Mouse (Mus musculus): ENCODE results near the gene Akap8l.

Gene Akap8l

DNA sequence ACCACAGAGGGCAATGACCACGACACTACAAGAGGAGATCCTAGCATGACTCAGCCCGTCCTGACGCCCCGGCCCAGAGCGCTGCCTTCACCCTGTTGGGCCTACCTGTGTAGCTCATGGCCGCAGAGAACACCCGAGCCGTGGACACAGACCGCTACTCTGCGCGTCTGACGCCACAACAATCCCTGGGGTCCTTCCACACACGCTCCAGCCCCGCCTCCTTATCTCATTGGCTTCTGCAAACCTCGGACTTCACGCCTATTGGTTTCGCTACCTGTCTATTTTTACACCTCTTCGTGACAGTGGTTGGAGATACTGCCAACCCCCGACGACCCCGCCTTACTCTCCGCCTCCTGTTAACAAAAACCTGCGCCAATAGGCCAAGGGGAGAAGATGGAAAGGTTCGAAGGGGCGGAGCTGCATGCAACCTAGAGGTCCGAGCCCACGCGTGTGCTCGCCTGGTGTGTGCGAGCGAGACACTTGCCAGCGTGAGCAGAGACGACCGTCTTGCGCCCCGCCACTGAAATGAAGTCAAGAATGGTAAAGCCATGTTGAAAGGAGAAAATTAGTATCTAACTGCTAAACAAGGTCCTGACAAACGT lies at the start of gene Akap8l:
Gene Akap8l (minus strand): TSS at position 226 of the 602 bp plus-strand sequence.
- peak; percentile 86 to 96 for DNase-seq (ENCODE audit: low spot score in 2 of 2)

DNA sequence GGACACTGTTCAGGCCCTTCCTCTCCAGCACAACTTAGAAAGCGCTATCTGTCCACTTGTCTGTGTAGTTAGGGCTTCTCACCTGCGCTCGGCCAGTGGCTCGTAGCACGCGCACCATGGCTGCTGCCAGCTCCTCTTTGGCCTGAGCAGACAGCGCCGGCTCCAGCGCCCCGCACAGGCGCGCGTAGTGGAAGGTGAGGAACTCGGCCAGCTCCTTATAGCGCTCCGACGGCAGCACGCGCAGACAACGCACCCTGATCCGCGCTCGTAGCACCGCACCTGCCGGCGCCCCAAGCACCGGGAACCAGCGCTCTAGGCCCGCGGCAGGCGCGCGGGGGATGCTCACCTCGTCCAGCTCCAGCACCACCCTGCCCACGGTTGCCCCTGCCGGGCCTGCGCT lies 45.9 kb upstream of the Akap8l start:
- DNase-seq (ENCODE audit: low spot score in 2 of 2) = no peak

DNA sequence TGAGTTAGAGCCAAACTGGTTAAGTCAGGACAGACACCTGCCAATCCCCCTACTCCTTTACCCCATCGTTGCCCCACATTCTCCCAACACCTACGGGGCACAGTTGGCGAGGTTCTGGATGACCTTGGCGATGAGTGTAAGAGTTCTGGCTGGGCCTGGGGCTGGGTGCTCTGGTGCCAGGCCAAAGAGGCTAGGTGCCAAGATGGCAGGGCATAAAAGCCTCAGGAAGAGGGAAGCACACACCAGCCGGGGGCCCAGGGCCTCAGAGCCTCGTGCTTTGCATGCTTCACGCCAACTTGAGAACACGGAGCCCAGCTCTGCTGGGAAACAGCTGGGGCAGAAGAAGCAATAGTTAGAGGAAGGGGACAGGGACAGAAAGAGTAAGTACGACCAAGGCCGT lies 43.5 kb upstream of the Akap8l start:
- no peak for DNase-seq (ENCODE audit: low spot score in 2 of 2)

DNA sequence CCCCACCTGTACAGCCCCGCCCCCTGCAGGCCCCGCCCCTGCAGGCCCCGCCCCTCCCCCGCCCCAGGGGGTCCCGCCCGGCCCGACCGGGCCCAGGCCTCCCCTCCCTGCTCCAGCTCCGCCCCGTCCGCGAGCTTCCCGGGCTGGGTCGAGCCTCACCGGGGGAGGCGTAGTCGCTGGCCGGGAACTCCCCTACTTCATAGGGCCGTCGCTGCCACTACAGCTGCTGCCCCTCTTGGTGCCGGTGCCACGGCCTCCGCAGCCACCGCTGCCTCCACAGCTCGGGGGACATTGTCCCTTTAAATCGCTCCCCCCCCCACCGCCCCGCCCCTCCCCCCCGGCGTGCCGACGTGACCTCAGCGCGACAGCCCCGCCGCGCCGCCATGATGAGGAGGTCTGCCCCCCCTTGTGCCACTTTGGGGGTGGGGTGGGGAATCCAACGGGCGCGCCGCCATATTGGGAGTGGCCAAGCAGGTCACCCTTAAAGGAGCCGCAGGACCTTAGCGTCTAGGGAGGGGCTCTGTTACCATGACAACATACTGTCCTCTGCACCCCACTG lies 38.8 kb upstream of the Akap8l start, which contains the start of gene Wiz:
Gene Wiz (minus strand): TSS at position 339 of the 559 bp plus-strand sequence.
- peak; percentile 84 to 89 for DNase-seq (ENCODE audit: low spot score in 2 of 2)

DNA sequence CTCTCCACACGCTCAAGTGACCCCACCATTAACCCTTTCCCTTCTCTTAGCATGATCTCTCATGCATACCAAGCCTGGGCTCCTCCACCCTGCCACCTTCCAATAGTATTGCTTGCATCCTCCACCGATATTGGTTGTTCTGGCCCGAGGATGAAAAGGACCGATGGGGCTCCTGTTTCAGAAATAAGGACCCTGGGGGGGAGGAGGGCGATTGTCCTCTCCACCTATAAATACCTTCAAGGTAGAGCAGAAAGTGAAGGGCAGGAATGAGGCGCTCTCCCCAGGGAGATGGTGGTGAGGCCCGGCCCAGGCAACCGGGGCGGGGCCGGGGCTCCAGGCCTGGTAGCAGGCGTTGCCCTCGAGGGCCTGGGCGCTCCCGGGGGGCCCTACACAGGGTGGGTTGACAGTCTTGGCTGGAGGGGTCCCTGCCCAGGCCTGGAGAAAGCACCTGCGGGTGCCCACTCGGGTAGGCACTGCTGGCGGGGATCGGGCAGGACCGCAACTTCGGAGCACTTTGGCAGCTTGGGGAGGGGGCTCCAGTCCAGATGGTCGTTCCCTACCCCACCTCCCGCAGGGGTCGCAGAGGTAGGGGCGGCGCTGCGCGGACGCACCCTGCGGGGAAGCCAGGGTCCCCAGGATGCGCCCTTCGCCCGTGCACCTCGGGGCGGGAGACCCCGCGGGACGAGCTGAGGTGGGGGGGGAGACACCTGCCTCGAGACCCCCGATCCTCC lies 38.1 kb upstream of the Akap8l start:
- DNase-seq (ENCODE audit: low spot score in 2 of 2) = no peak

DNA sequence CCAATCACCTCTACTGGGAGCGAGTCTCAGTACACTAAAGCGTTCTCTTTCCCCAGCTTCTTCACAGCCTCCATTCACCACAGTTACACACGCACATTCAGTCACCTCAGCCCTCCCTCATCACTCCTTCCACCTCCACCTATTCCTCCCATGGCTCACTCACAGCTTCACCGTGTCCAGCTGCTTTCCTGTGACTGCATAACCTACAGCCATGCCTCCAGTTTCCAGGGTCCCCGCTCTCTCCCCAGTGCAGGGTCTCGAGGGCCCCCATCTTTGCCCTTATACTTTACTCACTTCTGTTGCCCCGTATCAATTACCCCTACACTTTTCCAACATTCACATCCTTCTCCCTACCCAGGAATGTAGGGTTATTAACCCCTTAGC lies 37.6 kb upstream of the Akap8l start:
- DNase-seq (ENCODE audit: low spot score in 2 of 2) = no peak

DNA sequence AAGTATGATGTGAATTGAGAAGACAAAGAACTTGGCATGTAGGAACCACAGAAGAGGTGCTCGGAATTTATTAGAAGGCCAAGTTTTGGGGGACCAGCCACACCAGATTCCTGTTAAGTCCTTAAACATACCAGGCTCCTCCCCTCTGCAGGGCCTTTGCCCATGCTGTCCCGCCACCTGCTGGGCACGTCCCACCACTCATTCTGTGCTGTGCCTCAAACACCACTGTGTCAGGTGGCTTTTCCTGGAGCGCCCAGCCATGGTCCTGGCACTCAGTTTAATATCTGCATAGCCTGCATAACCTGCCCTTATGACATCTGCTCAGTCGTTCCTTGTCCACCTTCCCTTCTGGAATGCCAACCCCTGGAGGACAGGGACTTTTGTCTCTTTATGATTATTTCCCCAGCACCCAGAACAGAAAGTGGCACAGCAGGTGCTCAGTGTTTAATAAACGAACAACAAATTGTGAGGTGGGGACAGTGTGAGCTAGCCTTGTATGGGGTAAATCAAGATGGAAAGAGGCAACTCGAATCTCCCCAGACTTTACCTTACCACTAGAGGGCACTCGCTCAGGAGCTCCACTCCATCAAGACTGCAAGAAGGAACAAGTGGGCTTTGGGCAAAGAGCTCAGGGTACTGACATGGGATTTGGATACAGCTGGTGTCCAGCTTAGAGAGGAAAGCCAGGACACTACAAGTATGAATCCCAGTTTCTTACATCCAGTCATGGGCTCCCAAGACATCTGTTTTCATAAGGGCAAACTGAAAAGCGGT lies 36.4 kb upstream of the Akap8l start:
- DNase-seq (ENCODE audit: low spot score in 2 of 2) = no peak

DNA sequence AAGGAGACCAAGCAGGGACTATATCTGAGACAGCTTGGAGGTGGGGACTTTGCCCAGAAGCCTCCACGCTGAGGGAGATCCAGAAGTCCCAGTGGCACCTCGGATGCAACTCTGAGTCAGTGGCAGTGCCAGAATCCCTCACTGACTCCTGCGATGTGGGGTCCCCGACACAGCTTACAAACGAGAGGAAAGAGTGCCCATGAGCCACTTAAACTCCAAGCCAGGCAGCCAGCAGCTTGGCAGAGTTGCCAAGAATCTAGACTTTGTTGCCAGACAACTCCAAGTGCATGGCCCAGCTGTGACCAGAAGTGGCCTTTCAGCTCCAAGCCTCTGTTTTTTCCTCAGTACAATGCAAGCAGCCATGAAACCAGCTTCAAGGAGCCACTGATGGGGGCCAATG lies 33.3 kb upstream of the Akap8l start:
- DNase-seq (ENCODE audit: low spot score in 2 of 2) = peak in 1 of 2 experiments; percentile 39

DNA sequence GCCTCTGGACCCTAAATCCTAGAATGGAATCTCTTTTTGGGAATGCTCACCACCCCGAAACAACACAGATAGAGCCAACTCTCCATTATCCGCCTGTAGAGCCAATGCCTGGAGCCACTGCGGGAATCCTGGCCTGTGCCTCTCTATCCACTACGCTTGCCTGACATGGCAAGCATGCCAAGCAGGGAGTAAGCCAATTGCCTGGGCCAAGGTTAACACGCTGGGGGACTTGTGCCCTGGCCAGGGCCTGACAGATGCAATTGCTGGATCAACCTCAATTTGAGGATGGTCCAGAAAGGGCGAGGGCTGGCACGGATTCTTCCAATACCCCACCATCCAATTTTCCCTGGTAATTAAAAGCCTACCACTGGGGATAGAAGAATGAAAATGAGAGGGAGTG lies 32.2 kb upstream of the Akap8l start:
- DNase-seq (ENCODE audit: low spot score in 2 of 2) = peak in 1 of 2 experiments; percentile 84

DNA sequence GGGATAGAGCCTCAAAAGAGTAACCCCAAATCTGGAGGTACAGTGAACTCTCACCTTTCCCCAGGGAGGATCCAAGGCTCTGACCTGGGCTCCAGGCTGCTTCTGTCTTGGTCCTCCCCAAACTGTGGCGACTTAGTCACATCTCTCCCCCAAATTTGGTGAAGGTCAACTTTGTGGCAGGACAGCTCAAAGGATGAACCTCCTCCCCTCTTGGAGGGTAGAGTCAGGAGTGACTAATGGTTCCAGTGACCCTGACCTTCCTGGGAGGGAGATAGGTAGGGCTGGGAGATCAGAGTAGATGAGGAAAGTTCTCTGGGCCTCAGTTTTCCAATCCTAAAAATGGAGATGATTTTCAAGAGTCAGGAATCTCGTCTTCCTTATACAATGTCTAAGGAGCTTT lies 28.4 kb upstream of the Akap8l start:
- no peak for DNase-seq (ENCODE audit: low spot score in 2 of 2)

DNA sequence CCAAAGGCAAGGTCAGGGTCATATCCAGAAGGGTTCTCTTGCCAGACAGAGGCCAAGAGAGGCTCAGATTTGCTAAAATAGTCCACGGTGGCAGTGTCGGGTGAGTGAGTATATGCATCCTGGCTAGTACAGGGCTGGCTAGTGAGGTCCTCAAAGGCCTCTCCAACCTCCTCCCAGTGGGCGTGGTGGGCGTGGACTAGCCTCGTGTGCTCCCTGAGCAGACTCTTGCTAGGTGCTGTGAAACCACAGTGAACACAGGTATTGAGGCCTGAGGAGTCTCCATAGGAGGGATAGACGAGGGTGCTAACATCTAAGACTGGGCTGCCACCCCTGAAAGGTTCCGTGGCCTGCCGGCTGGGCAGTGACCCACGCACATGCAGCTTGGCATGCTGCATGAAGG lies 26.7 kb upstream of the Akap8l start:
- DNase-seq (ENCODE audit: low spot score in 2 of 2) = peak in 1 of 2 experiments; percentile 15

DNA sequence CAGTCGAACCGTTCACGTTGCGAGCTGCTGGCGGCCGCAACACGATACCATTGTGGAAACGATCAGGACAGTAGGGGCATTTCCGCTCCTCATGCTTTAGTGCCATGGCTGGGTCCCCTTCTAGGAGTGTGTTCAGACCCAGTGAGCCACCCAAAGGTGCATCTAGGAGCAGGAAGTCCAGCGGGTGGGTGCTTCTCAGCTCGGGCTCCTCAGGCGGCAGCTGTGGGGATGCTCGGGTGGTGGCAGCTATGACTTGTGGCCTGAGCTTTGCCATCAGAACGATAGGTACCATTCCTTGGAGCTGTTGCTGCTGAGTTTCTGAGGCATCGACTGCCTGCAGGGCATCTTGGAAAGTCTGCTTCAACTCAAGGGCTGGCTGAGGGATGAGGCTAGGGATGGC lies 26.1 kb upstream of the Akap8l start:
- peak in 1 of 2 experiments; percentile 12 for DNase-seq (ENCODE audit: low spot score in 2 of 2)

DNA sequence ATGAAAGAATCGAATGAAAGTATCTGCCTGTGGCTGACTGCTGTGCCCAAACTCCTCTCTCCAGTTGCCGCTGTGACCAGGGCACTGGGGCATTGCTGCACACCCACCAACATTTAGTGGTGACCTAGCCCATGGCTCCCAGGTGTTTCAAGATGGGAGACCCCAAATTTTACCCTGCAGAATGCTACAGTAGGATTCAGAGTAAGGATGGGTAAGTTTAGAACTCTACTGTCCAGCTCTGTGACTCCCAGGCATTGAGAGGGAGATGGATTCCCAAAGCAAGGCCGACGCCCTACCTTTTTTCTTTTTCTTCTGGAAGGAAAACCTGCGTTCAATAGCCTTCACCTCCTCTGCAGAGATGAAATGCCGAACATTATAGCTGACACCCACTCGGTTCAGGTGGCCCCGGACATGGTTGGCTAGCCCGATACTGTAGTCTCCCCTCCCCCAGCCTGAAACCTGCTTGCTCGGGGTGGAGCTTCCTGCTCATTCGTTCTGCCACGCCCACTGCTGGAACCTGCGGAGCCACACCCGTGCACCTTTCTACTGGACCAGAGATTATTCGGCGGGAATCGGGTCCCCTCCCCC lies 18.7 kb upstream of the Akap8l start:
- DNase-seq (ENCODE audit: low spot score in 2 of 2) = peak in 1 of 2 experiments; percentile 12

DNA sequence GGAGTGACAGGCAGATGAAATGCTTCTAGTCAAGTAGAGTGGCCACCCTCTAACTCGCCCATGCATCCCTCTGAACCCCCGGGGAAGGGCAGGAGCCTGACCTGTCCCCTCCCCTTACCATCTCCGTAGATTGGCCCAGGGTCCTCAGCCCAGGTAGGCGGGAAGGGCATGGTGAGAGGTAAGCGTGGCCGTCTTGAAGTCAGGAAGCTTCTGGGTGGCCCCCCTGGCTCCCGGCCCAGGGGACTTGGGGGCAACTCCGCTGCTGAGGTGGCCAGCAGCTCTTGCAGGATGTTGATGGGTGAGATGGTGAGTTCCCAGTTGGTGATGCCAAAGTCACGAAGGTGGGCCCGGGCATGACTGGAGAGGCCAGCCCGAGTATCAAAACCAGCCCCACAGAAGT lies 17.3 kb upstream of the Akap8l start:
- no peak for DNase-seq (ENCODE audit: low spot score in 2 of 2)

DNA sequence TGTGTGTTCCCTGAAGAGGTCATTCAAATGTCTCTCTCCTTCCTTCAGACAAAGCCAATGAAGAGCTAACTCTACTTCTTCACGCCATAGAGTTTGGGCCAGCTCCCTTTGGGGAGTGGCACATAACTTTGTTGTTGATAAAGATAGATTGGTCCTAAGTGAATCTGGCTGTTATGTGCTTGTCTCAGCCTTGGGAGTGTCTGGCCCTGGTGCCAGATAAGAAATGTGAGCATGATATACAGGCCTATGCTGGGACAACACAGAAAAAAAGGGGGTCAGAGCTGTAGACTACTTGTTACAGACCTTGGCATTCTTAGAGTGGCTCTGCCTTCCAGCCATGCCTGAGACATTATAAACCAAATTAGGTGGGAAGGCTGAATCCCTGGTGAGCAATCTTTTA lies 14.9 kb upstream of the Akap8l start:
- DNase-seq (ENCODE audit: low spot score in 2 of 2) = no peak

DNA sequence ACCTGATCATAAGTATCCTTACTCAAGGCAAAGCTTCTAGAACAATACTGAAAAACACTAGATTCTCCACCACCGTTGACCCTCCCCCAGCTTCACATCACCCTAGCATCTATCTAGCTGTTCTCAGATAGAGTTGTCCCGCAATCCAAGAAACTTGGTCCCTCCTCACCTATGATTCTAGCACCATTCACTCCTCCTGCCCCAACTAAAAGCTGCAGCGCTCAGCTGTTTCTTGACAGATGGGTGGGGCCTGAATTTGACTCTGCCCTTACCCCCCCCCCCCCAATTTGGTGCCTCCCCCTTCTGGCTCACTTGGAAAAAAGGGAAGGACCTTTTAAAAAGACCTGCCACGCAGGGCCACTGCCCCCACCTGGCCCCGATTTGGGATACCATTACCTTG lies 14.4 kb upstream of the Akap8l start:
- DNase-seq (ENCODE audit: low spot score in 2 of 2) = no peak

DNA sequence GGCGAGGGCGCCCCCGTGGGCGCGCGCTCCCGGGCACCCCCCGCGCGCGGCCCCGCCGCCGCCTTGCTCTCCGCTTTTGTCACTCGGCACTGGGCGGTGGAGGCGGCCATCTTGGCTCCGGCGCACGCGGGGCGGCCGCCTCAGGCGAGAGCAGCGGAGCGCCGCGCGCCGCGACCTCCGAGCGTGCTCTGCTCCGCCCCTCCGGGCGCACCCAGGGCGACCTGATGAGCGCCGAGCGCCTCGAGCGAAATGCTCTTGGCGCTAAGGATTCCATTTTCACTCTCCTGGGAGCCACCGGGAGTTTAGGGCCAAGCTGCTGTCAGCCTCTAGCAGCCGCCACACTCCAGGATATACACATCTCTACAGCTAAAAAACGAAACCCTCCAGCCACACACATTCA lies 13.9 kb upstream of the Akap8l start:
- peak; percentile 77 to 88 for DNase-seq (ENCODE audit: low spot score in 2 of 2)

DNA sequence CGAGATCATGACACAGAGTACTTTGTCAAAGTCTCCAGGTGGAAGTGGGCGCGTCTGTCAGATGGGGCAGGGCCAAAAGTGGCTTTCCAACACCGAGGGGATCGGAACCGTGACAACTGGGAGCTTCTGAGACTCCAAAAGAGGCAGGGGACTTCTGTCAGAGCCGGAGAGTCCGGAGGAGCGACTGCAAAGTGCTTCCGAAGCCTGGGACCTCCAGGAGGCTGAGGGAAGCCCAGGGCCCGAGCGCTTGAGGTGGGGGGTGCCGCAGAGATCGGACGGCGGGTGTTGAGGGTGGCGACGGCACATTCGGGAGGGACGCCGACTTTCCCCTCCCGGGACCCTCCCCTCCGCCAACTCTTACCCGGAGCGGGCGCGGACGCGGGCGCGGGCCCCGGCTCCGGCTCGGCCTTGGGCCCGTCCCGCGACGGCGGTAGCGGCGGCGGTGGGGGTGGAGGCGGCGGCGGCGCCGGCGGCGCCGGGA lies 13.5 kb upstream of the Akap8l start:
- no peak for DNase-seq (ENCODE audit: low spot score in 2 of 2)

DNA sequence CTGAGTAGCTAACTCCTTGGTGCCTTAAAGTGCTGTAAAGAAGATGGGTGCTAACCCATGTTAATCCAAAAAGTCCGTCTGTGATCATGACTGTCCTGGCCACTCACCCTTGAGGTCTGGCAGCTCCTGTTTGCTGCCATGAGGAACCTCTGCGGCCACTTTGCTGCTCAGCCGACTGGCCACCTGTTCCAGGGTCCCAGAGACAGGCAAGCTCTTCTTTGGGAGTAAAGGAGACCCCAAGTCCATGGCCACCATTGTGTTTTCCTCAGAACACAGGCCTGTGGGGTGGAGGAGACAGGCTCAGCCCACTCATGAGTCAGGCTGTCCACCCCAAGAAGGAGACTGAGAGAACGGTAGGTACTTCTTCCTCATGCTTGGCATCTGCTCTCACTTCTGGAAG lies 12.3 kb upstream of the Akap8l start:
- DNase-seq (ENCODE audit: low spot score in 2 of 2) = no peak

DNA sequence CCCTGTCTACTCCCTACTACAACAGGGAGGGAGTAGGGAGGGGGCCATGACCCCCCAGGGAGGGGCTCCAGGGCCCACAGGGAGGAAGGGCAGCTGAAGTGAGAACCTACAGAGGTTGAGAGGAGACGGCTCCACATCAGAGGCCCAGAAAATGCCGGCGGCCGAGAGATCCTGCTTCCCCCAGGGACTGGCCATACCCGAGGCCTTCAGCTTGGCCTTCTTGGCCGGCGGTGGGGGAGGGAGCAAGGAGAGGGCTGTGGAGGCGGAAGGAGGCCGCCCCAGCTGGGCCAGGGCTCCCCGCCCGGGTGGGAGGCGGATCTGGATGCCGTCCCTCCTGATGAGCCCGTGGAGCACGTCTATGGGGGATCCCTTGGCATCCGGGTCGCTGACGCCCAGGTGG lies 9.5 kb upstream of the Akap8l start:
- DNase-seq (ENCODE audit: low spot score in 2 of 2) = no peak

DNA sequence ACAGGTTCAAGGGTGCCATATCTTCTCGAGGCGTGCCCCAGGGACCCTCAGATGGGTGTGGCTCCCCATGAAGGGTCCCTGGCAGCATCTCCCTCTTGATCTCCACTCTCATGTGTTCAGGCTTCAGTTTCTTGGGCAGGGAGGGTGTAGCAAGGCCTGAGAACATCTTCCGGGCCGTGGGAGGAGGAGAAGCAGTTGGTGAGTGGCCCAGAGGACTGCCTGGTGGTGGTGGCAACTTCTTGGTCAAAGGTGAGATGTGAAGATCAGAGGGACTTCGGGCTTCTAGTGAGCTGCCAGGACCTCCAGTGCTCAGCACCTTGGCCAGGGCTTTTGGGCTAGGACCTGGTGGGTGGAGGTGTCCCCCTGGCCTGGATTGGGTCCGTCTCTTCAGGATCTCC lies 8.5 kb upstream of the Akap8l start:
- no peak for DNase-seq (ENCODE audit: low spot score in 2 of 2)
